Mouse (Mus musculus): Measurements from ENCODE around the gene Fbxl8. TPM values are rescaled to one million over a fixed set of nuclear protein-coding genes. Genes with fewer than 3 reads are reported as not detected.
"Not testable (repeated sequence)": the region's sequence is repeated elsewhere in the genome, so short reads cannot be mapped to it uniquely, and the experiment has no call there.

Gene Fbxl8
- total RNA-seq, 2 experiments from 2014 or later = 0.58 to 0.61 TPM

DNA sequence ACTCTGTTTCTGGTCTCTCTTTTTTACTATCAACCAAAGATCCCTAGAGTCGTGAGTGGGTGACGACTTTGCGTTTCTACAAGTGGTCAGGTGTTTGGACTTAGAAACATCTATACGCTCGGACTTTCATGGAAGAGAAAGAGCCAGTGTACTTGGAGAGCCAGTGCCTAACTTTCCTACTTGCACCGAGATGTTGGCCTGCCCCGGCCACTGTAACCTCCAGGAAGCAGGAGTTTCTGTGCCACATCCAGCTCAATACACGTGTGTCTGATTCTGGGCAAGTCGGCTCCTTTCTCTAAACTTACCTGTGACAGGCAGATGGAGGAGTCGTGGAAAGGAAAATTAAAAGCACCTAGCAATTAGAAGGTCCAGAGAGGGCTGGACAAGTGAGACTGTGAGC is 11.4 kb downstream of the Fbxl8 start, which contains the start of gene Nol3:
Gene Nol3 (plus strand): TSS at position 301 of the 400 bp plus-strand sequence.
- intact Hi-C loops (cut with DNase I) = no loop called here
- no peak for DNase-seq (ENCODE audit: extremely low spot score in 1 of 2, low spot score in 2 of 2)

GRCm38 (mm10) chr8:105276292-105277120 is 12.1 kb downstream of the Fbxl8 start:
- peak in 1 of 2 experiments; percentile 79 for DNase-seq (ENCODE audit: extremely low spot score in 1 of 2, low spot score in 2 of 2)
- intact Hi-C loops (cut with DNase I) = no loop called here

DNA sequence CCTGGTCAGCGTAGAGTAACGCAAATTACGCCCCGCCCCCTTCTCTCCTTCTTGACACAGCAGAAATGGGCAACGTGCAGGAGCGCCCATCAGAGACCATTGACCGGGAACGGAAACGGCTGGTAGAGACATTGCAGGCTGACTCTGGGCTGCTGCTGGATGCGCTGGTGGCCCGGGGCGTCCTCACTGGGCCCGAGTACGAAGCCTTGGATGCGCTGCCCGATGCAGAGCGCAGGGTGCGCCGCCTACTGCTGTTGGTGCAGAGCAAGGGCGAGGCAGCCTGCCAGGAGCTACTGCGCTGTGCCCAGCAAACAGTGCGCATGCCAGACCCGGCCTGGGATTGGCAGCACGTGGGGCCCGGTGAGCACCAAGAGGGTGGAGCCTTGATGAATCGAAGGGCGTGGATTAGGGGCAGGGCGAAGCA is 14.5 kb downstream of the Fbxl8 start:
- intact Hi-C loops (cut with DNase I) = no loop called here
- DNase-seq (ENCODE audit: extremely low spot score in 1 of 2, low spot score in 2 of 2) = peak; percentile 64 to 85

- intact Hi-C loops (cut with DNase I) = no loop called here
- no peak for DNase-seq (ENCODE audit: extremely low spot score in 1 of 2, low spot score in 2 of 2)
Measured at GRCm38 (mm10) chr8:105280567-105280966, 16.1 kb downstream of the Fbxl8 start.

- intact Hi-C loops (cut with DNase I) = no loop called here
- DNase-seq (ENCODE audit: extremely low spot score in 1 of 2, low spot score in 2 of 2) = no peak
Measured at GRCm38 (mm10) chr8:105281821-105282220, 17.4 kb downstream of the Fbxl8 start.

DNA sequence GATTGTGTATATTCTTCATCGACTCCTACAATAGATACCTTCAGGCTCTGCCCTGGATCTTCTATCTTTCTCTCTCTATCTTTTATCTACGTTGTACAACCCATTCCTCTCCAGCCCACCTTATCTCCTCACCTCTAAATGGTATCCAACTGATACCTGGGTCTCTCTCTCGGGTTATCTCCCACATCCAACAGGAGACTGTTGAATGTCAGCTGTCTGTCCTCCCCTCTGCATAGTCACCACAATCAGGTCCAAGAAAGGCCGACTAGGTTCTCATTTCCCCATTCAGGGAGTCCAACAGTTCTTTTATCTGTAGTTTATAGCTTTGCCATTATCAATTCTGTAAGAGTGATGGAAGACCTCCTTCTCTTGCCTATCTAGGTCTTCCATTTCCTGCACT is 17.8 kb downstream of the Fbxl8 start:
- intact Hi-C loops (cut with DNase I) = no loop called here
- no peak for DNase-seq (ENCODE audit: extremely low spot score in 1 of 2, low spot score in 2 of 2)

DNA sequence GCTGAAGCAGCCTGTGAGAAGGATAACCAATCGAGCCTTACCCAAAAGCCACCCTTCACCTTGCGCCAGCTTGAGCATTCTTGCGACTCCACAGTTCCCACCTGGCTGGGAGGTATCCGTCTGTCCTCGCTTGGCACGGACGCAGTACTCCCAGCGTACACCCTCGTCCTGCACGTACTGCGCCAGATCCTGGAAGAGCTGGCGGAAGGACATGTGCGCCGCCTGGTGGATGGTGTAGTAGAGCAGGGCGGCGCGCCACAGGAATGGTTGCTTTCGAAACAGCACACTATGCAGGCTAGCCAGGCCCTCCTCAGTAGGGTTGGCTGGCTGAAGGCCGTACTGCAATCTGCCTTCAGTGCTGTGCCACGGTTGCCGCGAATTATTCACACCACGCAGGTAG is 18.6 kb downstream of the Fbxl8 start:
- no peak for DNase-seq (ENCODE audit: extremely low spot score in 1 of 2, low spot score in 2 of 2)

GRCm38 (mm10) chr8:105285514-105285913 is 21.1 kb downstream of the Fbxl8 start:
- no peak for DNase-seq (ENCODE audit: extremely low spot score in 1 of 2, low spot score in 2 of 2)
- intact Hi-C loops (cut with DNase I) = no loop called here

More for the DNA sequence above, 18.6 kb downstream of the Fbxl8 start:
- intact Hi-C loops (cut with DNase I) = no loop called here

- intact Hi-C loops (cut with DNase I) = no loop called here
Measured at GRCm38 (mm10) chr8:105286907-105287306, 22.5 kb downstream of the Fbxl8 start.

DNA sequence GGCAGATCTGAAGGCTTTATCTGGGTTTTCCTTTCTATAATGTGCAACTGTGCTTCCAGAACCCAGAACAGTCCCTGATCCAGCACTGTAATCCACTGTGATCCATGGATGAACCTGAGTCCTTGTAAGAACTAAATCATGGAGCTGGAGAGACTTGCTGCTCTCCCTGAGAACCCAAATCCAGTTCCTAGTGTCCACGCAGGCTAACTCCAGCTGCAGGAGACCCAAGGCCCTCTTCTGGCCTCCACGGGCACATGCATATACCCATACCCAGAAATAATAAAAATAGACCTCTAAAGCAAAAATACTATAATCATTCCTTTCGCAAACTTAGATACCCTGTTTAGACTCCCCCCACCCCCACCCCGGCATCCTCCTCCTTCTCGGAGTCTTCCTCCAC is 23.8 kb downstream of the Fbxl8 start:
- intact Hi-C loops (cut with DNase I) = no loop called here
- no peak for DNase-seq (ENCODE audit: extremely low spot score in 1 of 2, low spot score in 2 of 2)

More at GRCm38 (mm10) chr8:105286907-105287306, 22.5 kb downstream of the Fbxl8 start:
- DNase-seq (ENCODE audit: extremely low spot score in 1 of 2, low spot score in 2 of 2) = no peak

GRCm38 (mm10) chr8:105288958-105289732 is 24.7 kb downstream of the Fbxl8 start:
- intact Hi-C loops (cut with DNase I) = no loop called here
- peak; percentile 94 to 96 for DNase-seq (ENCODE audit: extremely low spot score in 1 of 2, low spot score in 2 of 2)

- peak in 1 of 2 experiments; percentile 73 for DNase-seq (ENCODE audit: extremely low spot score in 1 of 2, low spot score in 2 of 2)
- intact Hi-C loops (cut with DNase I) = loop anchor here (10.0 kb wide), 1 partner anchor 635 kb away; no protein-coding TSS in a partner anchor
Measured at GRCm38 (mm10) chr8:105289805-105290460, 25.5 kb downstream of the Fbxl8 start, which contains the start of gene 4931428F04Rik. 4931428F04Rik (minus strand) TSS chr8:105289864.

DNA sequence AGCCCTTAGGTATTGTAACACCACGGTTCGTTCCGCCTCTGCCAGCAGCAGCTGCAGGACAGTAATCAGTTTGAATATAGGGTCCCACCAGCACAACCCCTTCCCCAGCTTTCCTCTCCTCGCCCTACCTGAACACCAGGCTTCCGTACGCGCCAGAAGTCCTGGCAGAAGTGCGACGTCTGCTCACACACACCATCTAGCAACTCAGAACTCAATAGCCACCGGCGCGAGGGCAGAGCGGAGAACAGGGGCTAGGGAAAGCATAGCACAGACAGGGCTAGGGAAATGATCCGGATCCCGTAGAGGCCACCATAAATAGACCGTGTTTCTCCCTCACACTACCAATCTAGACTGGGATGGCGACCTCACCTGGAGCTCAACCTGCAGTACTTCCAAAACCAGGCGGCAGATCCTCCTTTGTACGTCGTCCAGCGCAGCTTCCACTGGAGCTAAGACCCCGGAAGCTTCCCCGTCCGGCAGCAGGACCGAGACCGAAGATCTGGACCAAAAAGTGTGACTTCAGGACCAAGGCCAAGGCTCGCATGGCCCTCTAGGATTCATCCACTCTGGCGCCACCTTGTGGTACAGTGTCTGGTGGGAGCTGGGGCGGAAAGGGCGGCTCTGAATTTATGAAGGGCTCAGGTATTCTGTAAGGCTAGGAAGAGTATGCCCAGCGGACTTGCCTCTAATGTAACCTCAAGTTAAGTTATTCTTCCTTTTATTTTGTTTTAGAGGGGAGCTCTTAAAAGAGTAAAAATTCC is 26.3 kb downstream of the Fbxl8 start:
- peak; percentile 62 to 92 for DNase-seq (ENCODE audit: extremely low spot score in 1 of 2, low spot score in 2 of 2)
- intact Hi-C loops (cut with DNase I) = loop anchor here (10.0 kb wide), 1 partner anchor 636 kb away; no protein-coding TSS in a partner anchor

GRCm38 (mm10) chr8:105291364-105291763 is 26.9 kb downstream of the Fbxl8 start:
- DNase-seq (ENCODE audit: extremely low spot score in 1 of 2, low spot score in 2 of 2) = not testable (repeated sequence)
- intact Hi-C loops (cut with DNase I) = loop anchor here (10.0 kb wide), 1 partner anchor 637 kb away; no protein-coding TSS in a partner anchor

GRCm38 (mm10) chr8:105291802-105292201 is 27.4 kb downstream of the Fbxl8 start:
- not testable (repeated sequence) for DNase-seq (ENCODE audit: extremely low spot score in 1 of 2, low spot score in 2 of 2)
- intact Hi-C loops (cut with DNase I) = loop anchor here (10.0 kb wide), 1 partner anchor 637 kb away; no protein-coding TSS in a partner anchor

- DNase-seq (ENCODE audit: extremely low spot score in 1 of 2, low spot score in 2 of 2) = no peak
- intact Hi-C loops (cut with DNase I) = loop anchor here (10.0 kb wide), 1 partner anchor 638 kb away; no protein-coding TSS in a partner anchor
Measured at GRCm38 (mm10) chr8:105292471-105292870, 28.0 kb downstream of the Fbxl8 start.

DNA sequence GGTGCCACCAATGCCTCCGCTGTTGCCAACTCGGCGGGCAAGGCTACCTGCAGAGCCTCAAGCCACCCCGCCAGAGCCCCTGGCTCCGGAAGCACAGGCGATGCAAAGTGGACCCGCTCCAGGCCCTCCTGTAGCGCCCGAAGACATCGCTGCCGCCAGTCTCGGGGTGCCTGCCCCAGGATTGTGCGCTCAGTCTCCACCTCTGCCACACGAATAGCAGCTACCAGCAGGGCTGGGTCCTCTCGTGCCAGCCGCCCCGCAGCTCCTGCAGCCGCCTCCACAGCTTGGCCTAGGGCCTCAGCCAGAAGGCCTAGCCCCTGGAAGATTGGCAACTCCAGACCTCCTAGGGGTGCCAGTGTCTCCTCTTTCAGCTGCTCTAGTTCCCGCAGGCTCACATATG is 29.0 kb downstream of the Fbxl8 start:
- no peak for DNase-seq (ENCODE audit: extremely low spot score in 1 of 2, low spot score in 2 of 2)
- intact Hi-C loops (cut with DNase I) = loop anchor here (10.0 kb wide), 1 partner anchor 639 kb away; no protein-coding TSS in a partner anchor

DNA sequence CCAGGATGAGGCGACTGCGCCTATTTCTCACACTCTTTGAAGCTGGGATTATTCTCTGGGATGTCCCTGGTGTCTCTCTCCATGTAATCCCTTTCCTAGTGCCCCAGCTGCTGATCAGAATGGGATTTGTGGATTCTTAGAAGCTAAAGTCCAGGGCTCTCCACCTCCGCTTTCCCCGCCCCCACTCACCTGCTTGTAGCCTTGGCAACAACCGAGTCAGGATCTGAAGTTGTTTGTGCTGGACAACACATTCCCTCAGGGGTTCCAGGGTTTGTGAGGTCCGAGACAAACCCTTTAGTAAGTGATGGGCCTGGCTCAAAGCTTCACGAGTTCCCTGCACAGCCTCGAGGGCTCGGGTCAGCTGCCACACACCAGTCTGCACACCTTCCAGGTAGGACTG is 30.3 kb downstream of the Fbxl8 start:
- intact Hi-C loops (cut with DNase I) = loop anchor here (10.0 kb wide), 1 partner anchor 640 kb away; no protein-coding TSS in a partner anchor
- DNase-seq (ENCODE audit: extremely low spot score in 1 of 2, low spot score in 2 of 2) = no peak
